Mouse (Mus musculus) layer of hippocampus, postnatal 25 days (tissue): ENCODE measurements around the gene Ehd3. TPM values are rescaled to one million over a fixed set of nuclear protein-coding genes. Genes with fewer than 3 reads are reported as not detected.

ENCODE experiments used
- DNase-seq, 2 experiments: peaks; one replicate each; pipeline ENCODE4 v3.0.0; 2022; ENCODE audit warnings: mixed read lengths in 2 of 2, low spot score in 1 of 2; ENCODE audit errors: extremely low spot score in 1 of 2
- total RNA-seq, 2 experiments: library from RNA; stranded (reverse); gene quantifications; 2 replicates each; pipeline ENCODE4 v1.2.3; 2021

Ehd3 gene
- total RNA-seq, 2 experiments from 2014 or later = 128 to 138 TPM

GRCm38 (mm10) chr17:73879262-73879916, 75.5 kb downstream of the Ehd3 start:
- no peak for DNase-seq

- DNase-seq = no peak
Observed at GRCm38 (mm10) chr17:73880286-73880685, 76.4 kb downstream of the Ehd3 start.

GRCm38 (mm10) chr17:73881295-73881694, 77.4 kb downstream of the Ehd3 start:
- no peak for DNase-seq

Other genes starting within 250 kb of the Ehd3 start
- gene Galnt14, start 93.7 kb upstream of the Ehd3 start, total RNA-seq = 10 to 100 TPM; 18.9 to 21.9 TPM
- 1 to 10 TPM; 3.1 to 4.6 TPM for gene Xdh, start 146.1 kb downstream of the Ehd3 start, total RNA-seq
- not detected for gene Srd5a2, start 243.8 kb downstream of the Ehd3 start, total RNA-seq